Mouse (Mus musculus): ENCODE data around the gene Prpsap1. TPM values are rescaled to one million over a fixed set of nuclear protein-coding genes. Genes with fewer than 3 reads are reported as not detected.

Prpsap1 gene
- polyA plus RNA-seq (2016; fragmentation: Nextera tagmentation; extraction: Ambion mirVana) = 224 and 227 TPM in 2 replicates

- 0 out of 2 replicates have a peak within 1 kb of the TSS, but pooled peaks have one; percentile 7 for H3K4me3 ChIP-seq
- 23% methylated on average over 4 of the region's 4 CpGs for WGBS
- peak; percentile 77 for DNase-seq (ENCODE audit: low spot score)
Measured at GRCm38 (mm10) chr11:116493795-116494252, at the start of gene Prpsap1. Prpsap1 (minus strand) TSS chr11:116494202.

DNA sequence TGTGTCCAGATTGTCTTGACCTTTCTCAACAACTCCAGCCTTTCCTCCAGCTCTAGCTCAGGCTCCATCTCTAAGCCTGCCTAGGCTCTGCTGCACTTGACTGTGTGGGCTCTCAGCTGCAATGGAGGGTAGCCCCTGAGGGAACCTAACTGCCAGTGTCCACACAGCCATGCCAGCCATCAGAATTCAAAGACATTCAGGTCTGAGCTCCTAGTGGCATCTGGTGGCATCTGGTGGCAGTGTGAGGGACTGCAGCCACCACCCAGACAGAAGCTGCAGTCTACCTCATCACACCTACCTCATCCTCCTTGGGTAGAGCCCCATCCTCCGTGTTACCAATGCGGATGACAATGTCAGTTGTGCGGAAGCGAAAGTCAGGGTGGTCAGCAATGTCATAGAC lies 49.1 kb upstream of the Prpsap1 start:
- H3K4me3 ChIP-seq = no peak overlapping the region
- H3K27me3 ChIP-seq (ENCODE audit: low read depth, poor library complexity, severe bottlenecking) = no peaks in the 10 kb centered on the region
- DNase-seq (ENCODE audit: low spot score) = no peak
- 81% methylated on average over 4 of the region's 4 CpGs for WGBS
- no peaks in the 10 kb centered on the region; the same call in 1 of the 2 replicates for H3K4me1 ChIP-seq
- peaks cover 100% of the 10 kb centered on the region for H3K36me3 ChIP-seq
- no peaks in the 10 kb centered on the region for H3K9me3 ChIP-seq (replicated peaks)
- no peak overlapping the region for H3K27ac ChIP-seq (replicated peaks)

More at GRCm38 (mm10) chr11:116493795-116494252, at the start of gene Prpsap1:
- peaks cover 37% of the 10 kb centered on the region for H3K4me1 ChIP-seq
- no peaks in the 10 kb centered on the region for H3K9me3 ChIP-seq (replicated peaks)
- H3K36me3 ChIP-seq = no peaks in the 10 kb centered on the region
- H3K27me3 ChIP-seq (ENCODE audit: low read depth, poor library complexity, severe bottlenecking) = no peaks in the 10 kb centered on the region
- H3K27ac ChIP-seq (replicated peaks) = peak within 1 kb of the TSS; percentile 76

- no peaks in the 10 kb centered on the region for H3K9me3 ChIP-seq (replicated peaks)
- 96% methylated on average over 11 of the region's 11 CpGs for WGBS
- H3K27me3 ChIP-seq (ENCODE audit: low read depth, poor library complexity, severe bottlenecking) = no peaks in the 10 kb centered on the region; the same call in 1 of the 2 replicates
- no peaks in the 10 kb centered on the region; the same call in 1 of the 2 replicates for H3K4me1 ChIP-seq
- DNase-seq (ENCODE audit: low spot score) = no peak
- peaks cover 94% of the 10 kb centered on the region for H3K36me3 ChIP-seq
- H3K4me3 ChIP-seq = no peak overlapping the region
- H3K27ac ChIP-seq (replicated peaks) = no peak overlapping the region
Measured at GRCm38 (mm10) chr11:116541183-116541582, 47.2 kb upstream of the Prpsap1 start.

GRCm38 (mm10) chr11:116538142-116538735 lies 44.2 kb upstream of the Prpsap1 start:
- 86% methylated on average over 12 of the region's 12 CpGs for WGBS
- Histone ChIP-seq H3K27ac (replicated peaks) (no peak overlapping the region), H3K9me3 (replicated peaks) (no peaks in the 10 kb centered on the region), H3K36me3 (peaks cover 67% of the 10 kb centered on the region), H3K4me3 (no peak overlapping the region), H3K4me1 (peaks cover 9% of the 10 kb centered on the region), H3K27me3 (ENCODE audit: low read depth, poor library complexity, severe bottlenecking) (peaks cover 29% of the 10 kb centered on the region)
- no peak for DNase-seq (ENCODE audit: low spot score)

DNA sequence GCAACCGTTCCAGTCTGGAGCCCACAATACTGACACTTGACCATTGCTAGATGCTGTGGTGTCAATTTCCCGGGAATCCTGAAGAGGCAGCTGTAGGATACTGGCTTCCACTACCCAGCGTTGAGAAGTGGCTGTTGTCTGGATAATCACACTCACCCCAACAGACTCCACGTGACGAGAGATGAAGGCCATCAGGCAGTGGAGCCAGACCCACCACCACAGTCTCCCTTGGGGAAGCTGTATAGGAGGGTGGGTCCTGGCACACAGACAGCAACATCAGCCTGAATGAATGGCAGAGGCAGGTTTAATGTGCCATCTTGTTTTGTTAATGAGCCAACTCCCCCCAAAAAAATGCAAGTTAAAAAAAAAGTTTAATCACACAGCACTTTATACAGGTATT lies 43.4 kb upstream of the Prpsap1 start:
- peaks cover 18% of the 10 kb centered on the region for H3K4me1 ChIP-seq
- no peak for DNase-seq (ENCODE audit: low spot score)
- 78% methylated on average over 5 of the region's 5 CpGs for WGBS

DNA sequence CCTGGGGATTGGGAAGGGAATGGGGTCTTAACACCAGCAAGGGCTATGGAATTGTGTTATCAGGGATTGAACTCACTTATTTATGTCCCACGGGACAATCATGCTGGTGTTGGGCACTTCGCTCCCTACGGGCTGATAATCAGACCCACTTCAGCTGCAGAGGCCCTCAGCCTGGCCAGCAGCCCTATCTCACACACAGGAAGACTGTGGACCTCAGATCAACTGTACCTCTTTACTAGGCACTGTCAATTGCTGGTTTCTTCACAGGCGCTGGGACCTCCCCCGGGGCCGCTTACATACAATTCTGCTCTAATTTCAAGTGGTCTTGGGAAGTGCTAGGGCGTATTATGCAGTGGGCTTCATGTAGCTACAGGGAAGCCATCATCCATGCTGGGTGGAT lies 42.7 kb upstream of the Prpsap1 start:
- 87% methylated on average over 7 of the region's 7 CpGs for WGBS
- Histone ChIP-seq H3K9me3 (replicated peaks) (no peaks in the 10 kb centered on the region), H3K27me3 (ENCODE audit: low read depth, poor library complexity, severe bottlenecking) (peaks cover 44% of the 10 kb centered on the region), H3K4me1 (peaks cover 25% of the 10 kb centered on the region), H3K4me3 (no peak overlapping the region), H3K27ac (replicated peaks) (no peak overlapping the region), H3K36me3 (peaks cover 52% of the 10 kb centered on the region)
- no peak for DNase-seq (ENCODE audit: low spot score)

More for the DNA sequence above, 43.4 kb upstream of the Prpsap1 start:
- Histone ChIP-seq H3K27me3 (ENCODE audit: low read depth, poor library complexity, severe bottlenecking) (peaks cover 37% of the 10 kb centered on the region), H3K27ac (replicated peaks) (no peak overlapping the region), H3K9me3 (replicated peaks) (no peaks in the 10 kb centered on the region), H3K4me3 (no peak overlapping the region), H3K36me3 (peaks cover 59% of the 10 kb centered on the region)

DNA sequence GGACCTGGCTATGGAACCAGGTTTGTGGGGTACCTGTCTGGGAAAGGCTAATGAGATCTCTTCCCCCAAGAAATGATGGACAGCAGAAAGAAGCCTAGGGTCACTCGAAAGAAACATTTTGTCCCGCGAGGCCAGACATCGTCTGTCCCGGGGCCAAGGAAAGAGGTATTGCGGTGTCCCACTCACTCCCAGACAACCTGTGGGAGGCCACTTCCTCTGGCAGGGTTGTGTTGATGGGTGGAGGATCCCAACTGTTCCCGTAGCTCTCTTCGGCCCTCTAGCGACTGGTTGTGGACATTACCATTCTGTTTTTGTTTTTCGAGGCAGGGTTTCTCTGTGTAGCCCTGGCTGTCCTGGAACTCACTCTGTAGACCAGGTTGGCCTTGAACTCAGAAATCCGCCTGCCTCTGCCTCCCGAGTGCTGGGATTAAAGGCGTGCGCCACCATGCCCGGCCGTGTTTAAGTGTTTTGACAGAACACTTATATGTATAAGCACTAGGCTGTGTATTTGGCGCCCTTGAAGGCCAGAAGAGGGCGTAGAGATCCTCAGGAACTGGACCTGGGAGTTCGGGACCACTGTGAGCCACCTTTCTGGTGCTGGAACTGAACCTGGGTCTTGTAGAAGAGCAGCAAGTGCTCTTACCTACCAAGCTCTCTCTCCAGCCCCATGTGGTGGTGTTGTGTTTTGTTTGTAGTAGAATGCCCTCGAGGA lies 40.3 kb upstream of the Prpsap1 start:
- H3K9me3 ChIP-seq (replicated peaks) = no peaks in the 10 kb centered on the region

GRCm38 (mm10) chr11:116533341-116534153 lies 39.5 kb upstream of the Prpsap1 start:
- Histone ChIP-seq H3K27ac (replicated peaks) (peak overlapping the region; percentile 68), H3K36me3 (peaks cover 20% of the 10 kb centered on the region), H3K4me1 (peaks cover 45% of the 10 kb centered on the region), H3K27me3 (ENCODE audit: low read depth, poor library complexity, severe bottlenecking) (peaks cover 74% of the 10 kb centered on the region), H3K9me3 (replicated peaks) (no peaks in the 10 kb centered on the region), H3K4me3 (peak overlapping the region; percentile 65)
- WGBS = 1% methylated on average over 62 of the region's 63 CpGs
- DNase-seq (ENCODE audit: low spot score) = peak; percentile 65

More for the DNA sequence above, 40.3 kb upstream of the Prpsap1 start:
- Histone ChIP-seq H3K4me1 (peaks cover 45% of the 10 kb centered on the region), H3K4me3 (peak overlapping the region; percentile 65), H3K36me3 (peaks cover 28% of the 10 kb centered on the region), H3K27ac (replicated peaks) (no peak overlapping the region), H3K27me3 (ENCODE audit: low read depth, poor library complexity, severe bottlenecking) (peaks cover 67% of the 10 kb centered on the region)
- 20% methylated on average over 20 of the region's 20 CpGs for WGBS
- peak; percentile 76 for DNase-seq (ENCODE audit: low spot score)

- DNase-seq (ENCODE audit: low spot score) = no peak
- WGBS = under 1% methylated on average over 49 of the region's 50 CpGs
- Histone ChIP-seq H3K27ac (replicated peaks) (peak overlapping the region; percentile 68), H3K27me3 (ENCODE audit: low read depth, poor library complexity, severe bottlenecking) (peaks cover 75% of the 10 kb centered on the region), H3K9me3 (replicated peaks) (no peaks in the 10 kb centered on the region), H3K4me1 (peaks cover 45% of the 10 kb centered on the region), H3K4me3 (peak overlapping the region; percentile 65), H3K36me3 (peaks cover 14% of the 10 kb centered on the region)
Measured at GRCm38 (mm10) chr11:116532810-116533338, 38.9 kb upstream of the Prpsap1 start.

GRCm38 (mm10) chr11:116532262-116532809 lies 38.3 kb upstream of the Prpsap1 start:
- H3K4me1 ChIP-seq = peaks cover 45% of the 10 kb centered on the region
- peak overlapping the region; percentile 65 for H3K4me3 ChIP-seq
- peak overlapping the region; percentile 68; the same call in 1 of the 2 replicates for H3K27ac ChIP-seq (replicated peaks)
- DNase-seq (ENCODE audit: low spot score) = peak; percentile 61
- H3K36me3 ChIP-seq = peaks cover 8% of the 10 kb centered on the region
- H3K9me3 ChIP-seq (replicated peaks) = no peaks in the 10 kb centered on the region
- WGBS = under 1% methylated on average over 30 of the region's 30 CpGs
- H3K27me3 ChIP-seq (ENCODE audit: low read depth, poor library complexity, severe bottlenecking) = peaks cover 80% of the 10 kb centered on the region

DNA sequence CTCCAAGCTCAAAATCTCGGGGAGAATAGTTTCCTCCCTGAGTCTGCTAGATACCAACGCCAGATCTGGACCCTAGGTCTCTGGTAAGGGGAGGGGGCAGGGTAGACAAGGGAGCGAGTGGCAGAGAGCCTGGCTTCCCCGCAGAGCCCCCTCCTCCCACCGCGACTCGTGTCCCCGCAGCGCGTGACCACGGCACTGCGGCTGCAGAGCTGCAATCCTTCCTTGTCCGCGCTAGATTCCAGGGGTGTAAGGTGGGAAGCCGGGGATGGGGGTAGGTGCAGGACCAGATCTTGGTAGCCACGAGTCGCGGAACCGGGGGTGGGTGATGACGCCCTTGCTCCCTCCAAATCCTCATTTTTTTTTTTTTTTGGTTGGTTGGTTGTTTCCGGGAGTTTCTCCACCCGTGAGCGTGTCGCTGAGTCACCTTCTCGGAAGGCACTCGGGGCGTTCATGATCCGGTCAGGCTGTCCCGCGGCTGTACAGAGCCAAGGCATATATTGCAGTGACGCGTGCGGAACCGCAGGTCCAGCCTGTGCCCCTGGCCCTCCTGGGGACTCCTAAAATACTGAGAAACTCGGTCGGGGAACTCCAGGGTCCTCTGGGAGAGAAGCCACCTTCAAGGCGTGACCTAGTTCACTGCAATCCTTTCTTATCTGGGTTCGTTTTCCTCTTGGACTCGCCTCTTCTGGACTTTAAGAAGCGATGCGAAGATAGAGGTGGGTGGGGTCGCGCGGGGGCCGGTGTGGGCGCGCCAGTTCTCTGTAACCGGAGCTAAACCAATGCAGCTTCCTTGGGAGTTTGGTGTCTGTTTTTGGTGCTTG lies 37.6 kb upstream of the Prpsap1 start:
- H3K4me3 ChIP-seq = peak overlapping the region; percentile 65
- no peaks in the 10 kb centered on the region for H3K9me3 ChIP-seq (replicated peaks)
- peak overlapping the region; percentile 81 for H3K27ac ChIP-seq (replicated peaks)
- H3K27me3 ChIP-seq (ENCODE audit: low read depth, poor library complexity, severe bottlenecking) = peaks cover 80% of the 10 kb centered on the region
- peaks cover 45% of the 10 kb centered on the region for H3K4me1 ChIP-seq
- H3K36me3 ChIP-seq = 0 out of 2 replicates have a peak, but pooled peaks cover 3% of the 10 kb centered on the region
- peak; percentile 53 for DNase-seq (ENCODE audit: low spot score)
- 3% methylated on average over 48 of the region's 48 CpGs for WGBS
